In genomic region chr14:51943336-51943735, GRCm38 (mm10) we compare ENCODE assay signal across 29 mouse cellular contexts. TPM values are rescaled to one million over a fixed set of nuclear protein-coding genes. Genes with fewer than 3 reads are reported as not detected.
DNase-seq lines count a peak whose midpoint lies in the region; ATAC-seq and TF ChIP-seq lines count a peak whose summit lies in the region.
"Had no signal": no experiment of that assay in that cellular context is flagged by ENCODE, and none has a peak within 500 bp of the region (broad histone marks: within the 10 kb centered on the region; RNA-seq: fewer than 3 reads in every experiment).

No protein-coding gene starts in this region.

- WGBS in liver, adult 2 months, result 33% methylated on average over 6 of the region's 6 CpGs
- WGBS in liver, embryonic 12.5 days (ENCODE audit: insufficient replicate concordance), result 68% methylated on average over 6 of the region's 6 CpGs
- 52% methylated on average over 6 of the region's 6 CpGs for WGBS in cerebellum, adult 2 months
- 79% methylated on average over 6 of the region's 6 CpGs for WGBS in midbrain, postnatal 0 days

- no peak for TF ChIP-seq EP300 in CH12.LX (IDR thresholded peaks at IDR 0.05; ENCODE audit: low read length)

- no peak for ATAC-seq in liver, embryonic 12.5 days
- ATAC-seq in midbrain, postnatal 0 days (ENCODE audit: low FRiP score), result no peak
- ATAC-seq: activated CD4-positive, CD25-positive, alpha-beta regulatory T cell, adult 4 months; forebrain, embryonic 13.5 days; forebrain, embryonic 15.5 days; forebrain, postnatal 0 days had no signal

- H3K9ac ChIP-seq in liver, adult 2 months (ENCODE audit: low read depth, low read length), result peak overlapping the region; percentile 21; the same call in 1 of the 2 replicates
- no peak overlapping the region for H3K9ac ChIP-seq in liver, embryonic 12.5 days
- no peak overlapping the region for H3K9ac ChIP-seq in CH12.LX (ENCODE audit: insufficient read depth, low read depth)
- H3K9ac ChIP-seq in midbrain, postnatal 0 days (replicated peaks; ENCODE audit: low read length, poor library complexity, severe bottlenecking), result no peak overlapping the region
- H3K9ac ChIP-seq: embryonic facial prominence, embryonic 12.5 days; forebrain, embryonic 13.5 days; forebrain, embryonic 15.5 days; forebrain, postnatal 0 days had no signal

- peaks cover 3% of the 10 kb centered on the region; the same call in 1 of the 2 replicates for H3K36me3 ChIP-seq in liver, adult 2 months (ENCODE audit: control insufficient read depth, insufficient read depth, low read length)
- no peaks in the 10 kb centered on the region for H3K36me3 ChIP-seq in liver, embryonic 12.5 days
- H3K36me3 ChIP-seq in CH12.LX (replicated peaks in 1 of 2; ENCODE audit: control insufficient read depth in 1 of 2, insufficient read depth in 1 of 2, low read length in 1 of 2) (no peaks in the 10 kb centered on the region), E14TG2a.4 (ENCODE audit: insufficient read depth, low read length) (no peaks in the 10 kb centered on the region)
- no peaks in the 10 kb centered on the region for H3K36me3 ChIP-seq in midbrain, postnatal 0 days (ENCODE audit: insufficient read depth, low read length)
- H3K36me3 ChIP-seq: embryonic facial prominence, embryonic 10.5 days; embryonic facial prominence, embryonic 12.5 days; forebrain, embryonic 15.5 days had no signal

- TF ChIP-seq POLR2A in liver, adult 2 months (IDR thresholded peaks at IDR 0.05; ENCODE audit: extremely low read depth, insufficient read depth, low read length), result no peak
- no peak for TF ChIP-seq POLR2A in CH12.LX (IDR thresholded peaks at IDR 0.05; ENCODE audit: low read depth, low read length)
- TF ChIP-seq POLR2A in cerebellum, adult 2 months (IDR thresholded peaks at IDR 0.05; ENCODE audit: borderline replicate concordance, insufficient read depth, low read length), result no peak

- H3K27me3 ChIP-seq in liver, adult 2 months (ENCODE audit: control insufficient read depth, insufficient read depth, low read length), result no peaks in the 10 kb centered on the region
- no peaks in the 10 kb centered on the region for H3K27me3 ChIP-seq in liver, embryonic 12.5 days (replicated peaks)
- H3K27me3 ChIP-seq in CH12.LX (replicated peaks), result no peaks in the 10 kb centered on the region
- peaks cover 15% of the 10 kb centered on the region for H3K27me3 ChIP-seq in E14TG2a.4 (ENCODE audit: insufficient read depth, low read length)
- H3K27me3 ChIP-seq in cerebellum, adult 2 months (ENCODE audit: control insufficient read depth, insufficient read depth, low read length), result no peaks in the 10 kb centered on the region
- H3K27me3 ChIP-seq in midbrain, postnatal 0 days (ENCODE audit: insufficient read depth, low read length), result no peaks in the 10 kb centered on the region
- H3K27me3 ChIP-seq: embryonic facial prominence, embryonic 12.5 days; forebrain, embryonic 13.5 days; forebrain, embryonic 15.5 days had no signal

- peaks cover 19% of the 10 kb centered on the region for H3K4me1 ChIP-seq in liver, adult 2 months (ENCODE audit: control insufficient read depth, insufficient read depth, low read length)
- peaks cover 18% of the 10 kb centered on the region for H3K4me1 ChIP-seq in liver, embryonic 12.5 days
- H3K4me1 ChIP-seq in CH12.LX (ENCODE audit: control insufficient read depth in 1 of 2, insufficient read depth in 2 of 2), result peaks cover 2 to 8% of the 10 kb centered on the region in 2 experiments; a peak in 2 of 4 replicates
- peaks cover 42% of the 10 kb centered on the region for H3K4me1 ChIP-seq in E14TG2a.4 (replicated peaks; ENCODE audit: low read depth, low read length)
- H3K4me1 ChIP-seq in cerebellum, adult 2 months (ENCODE audit: control insufficient read depth, insufficient read depth, low read length), result no peaks in the 10 kb centered on the region
- no peaks in the 10 kb centered on the region for H3K4me1 ChIP-seq in midbrain, postnatal 0 days (ENCODE audit: insufficient read depth, low read length)
- H3K4me1 ChIP-seq: forebrain, embryonic 13.5 days; forebrain, embryonic 15.5 days had no signal

- H3K4me2 ChIP-seq in liver, embryonic 12.5 days, result no peak overlapping the region
- H3K4me2 ChIP-seq in CH12.LX (ENCODE audit: insufficient read depth, low read depth, poor library complexity, severe bottlenecking), result peak overlapping the region; percentile 23
- H3K4me2 ChIP-seq in midbrain, postnatal 0 days (ENCODE audit: low read depth, low read length, poor library complexity, severe bottlenecking), result no peak overlapping the region
- H3K4me2 ChIP-seq: embryonic facial prominence, embryonic 12.5 days; forebrain, embryonic 13.5 days; forebrain, embryonic 15.5 days had no signal

- 0 out of 2 replicates have a peak, but pooled peaks cover 1% of the 10 kb centered on the region for H3K9me3 ChIP-seq in liver, embryonic 12.5 days (replicated peaks)
- H3K9me3 ChIP-seq in CH12.LX (replicated peaks; ENCODE audit: low read length), result peaks cover 3% of the 10 kb centered on the region
- peaks cover 1% of the 10 kb centered on the region; the same call in 1 of the 2 replicates for H3K9me3 ChIP-seq in E14TG2a.4 (ENCODE audit: low read length)
- no peaks in the 10 kb centered on the region for H3K9me3 ChIP-seq in midbrain, postnatal 0 days (ENCODE audit: low read length)
- H3K9me3 ChIP-seq: embryonic facial prominence, embryonic 10.5 days; embryonic facial prominence, embryonic 12.5 days; forebrain, embryonic 13.5 days; forebrain, embryonic 15.5 days had no signal

- H3K79me2 ChIP-seq in liver, adult 2 months (ENCODE audit: control insufficient read depth, insufficient read depth, low read length), result no peaks in the 10 kb centered on the region
- H3K79me2 ChIP-seq in CH12.LX (replicated peaks; ENCODE audit: control insufficient read depth, extremely low read depth, insufficient read depth, poor library complexity, severe bottlenecking), result no peaks in the 10 kb centered on the region

- H3K27ac ChIP-seq in liver, adult 2 months (replicated peaks; ENCODE audit: insufficient read depth, low read depth, low read length), result peak overlapping the region; percentile 98
- H3K27ac ChIP-seq in liver, embryonic 12.5 days, result no peak overlapping the region
- no peak overlapping the region for H3K27ac ChIP-seq in CH12.LX (ENCODE audit: insufficient read depth, low read depth)
- H3K27ac ChIP-seq in cerebellum, adult 2 months (ENCODE audit: insufficient read depth, low read length), result no peak overlapping the region
- H3K27ac ChIP-seq in midbrain, postnatal 0 days (ENCODE audit: low read depth, low read length), result no peak overlapping the region
- H3K27ac ChIP-seq: embryonic facial prominence, embryonic 10.5 days; embryonic facial prominence, embryonic 12.5 days; forebrain, embryonic 13.5 days; forebrain, embryonic 15.5 days had no signal

- peak; percentile 71 for DNase-seq in liver, adult 2 months (ENCODE audit: extremely low read depth, low read depth, low spot score)
- no peak for DNase-seq in CH12.LX (ENCODE audit: extremely low read depth)
- DNase-seq in adipocyte (ENCODE audit: low spot score), result peak; percentile 63
- no peak for DNase-seq in cerebellum, adult 2 months
- no peak for DNase-seq in midbrain, postnatal 0 days (ENCODE audit: low spot score)
- DNase-seq: adrenal gland, adult 2 months; adrenal gland, postnatal 10 days; adrenal gland, postnatal 25 days; cerebellum, adult 11 months; cerebellum, adult 18-20 months; cerebellum, adult 9-10 months; cerebellum, postnatal 10 days; cerebellum, postnatal 25 days; forebrain, postnatal 0 days had no signal

- no peak for TF ChIP-seq RAD21 in CH12.LX (IDR thresholded peaks at IDR 0.05; ENCODE audit: low read depth, low read length)

- no peak overlapping the region for H3K4me3 ChIP-seq in liver, adult 2 months (ENCODE audit: insufficient read depth, low read depth, low read length)
- H3K4me3 ChIP-seq in liver, embryonic 12.5 days, result no peak overlapping the region
- H3K4me3 ChIP-seq in CH12.LX (replicated peaks in 1 of 3; ENCODE audit: low read depth in 2 of 3, low read length in 2 of 3, poor library complexity in 1 of 3) (no peak overlapping the region), E14TG2a.4 (replicated peaks; ENCODE audit: low read length) (peak overlapping the region; percentile 46)
- H3K4me3 ChIP-seq in cerebellum, adult 2 months (replicated peaks; ENCODE audit: insufficient read depth, low read depth, low read length), result no peak overlapping the region
- H3K4me3 ChIP-seq in midbrain, postnatal 0 days (ENCODE audit: low read depth, low read length), result no peak overlapping the region
- H3K4me3 ChIP-seq: embryonic facial prominence, embryonic 10.5 days; embryonic facial prominence, embryonic 12.5 days; forebrain, embryonic 13.5 days; forebrain, embryonic 15.5 days had no signal

- dilution Hi-C loops in CH12.LX (cut with MboI; ENCODE audit: extremely low pct_ligation_motif_present, extremely low pct_unique_long_range_greater_than_20kb, low sequenced_read_pairs), result no loop called here

- in situ Hi-C loops in CH12.LX (cut with MboI; ENCODE audit: low pct_ligation_motif_present, low pct_unique_long_range_greater_than_20kb, low sequenced_read_pairs), result no loop called here

- no peak for TF ChIP-seq CTCF in liver, adult 2 months (IDR thresholded peaks at IDR 0.05; ENCODE audit: low read depth, low read length)
- TF ChIP-seq CTCF in CH12.LX (conservative IDR thresholded peaks at IDR 0.05 in 1 of 2, IDR thresholded peaks at IDR 0.05 in 1 of 2; ENCODE audit: low read depth in 2 of 2, low read length in 2 of 2) (no peak), E14TG2a.4 (conservative IDR thresholded peaks at IDR 0.05; ENCODE audit: low read length) (no peak)
- no peak for TF ChIP-seq CTCF in cerebellum, adult 2 months (IDR thresholded peaks at IDR 0.05; ENCODE audit: borderline replicate concordance, insufficient read depth, low read depth, low read length)
- TF ChIP-seq CTCF in midbrain, postnatal 0 days (IDR thresholded peaks at IDR 0.05), result no peak

RNA-seq across cellular contexts. Expression of gene Rnase13, which starts 20.8 kb away (rescaled TPM):
- total RNA-seq in liver, adult 2 months (2014; rRNA removed), result not detected in 2 replicates
- 0.22 and 0.24 TPM in 2 replicates for polyA plus RNA-seq in liver, adult 2 months (2012; rRNA removed)
- polyA plus RNA-seq in liver, embryonic 12.5 days (2016; fragmentation: Nextera tagmentation; extraction: Ambion mirVana), result not detected in 2 replicates
- total RNA-seq in CH12.LX (2012; rRNA removed) (not detected in 2 replicates), CH12.LX (2014; rRNA removed) (not detected in 2 replicates)
- polyA plus RNA-seq in CH12.LX (2012; ENCODE audit: insufficient read length, low read depth), result not detected in 2 replicates
- polyA plus RNA-seq in cerebellum, adult 2 months (2012; rRNA removed), result 0.10 TPM in 1 of 2 replicates, not detected in the other
- not detected in 2 replicates for total RNA-seq in midbrain, postnatal 0 days (2014; rRNA removed)
- polyA plus RNA-seq in midbrain, postnatal 0 days (2015; fragmentation: Nextera tagmentation; extraction: Ambion mirVana), result 0.11 TPM in 1 of 2 replicates, not detected in the other
- total RNA-seq: adrenal gland, adult 2 months; adrenal gland, postnatal 10 days; adrenal gland, postnatal 25 days; adrenal gland, postnatal 4 days; ES-E14; forebrain, postnatal 0 days; MEL had no signal
- polyA plus RNA-seq: activated CD4-positive, CD25-positive, alpha-beta regulatory T cell, adult 4 months; adrenal gland, adult 2 months; brain, embryonic 14.5 days; C2C12; embryonic facial prominence, embryonic 10.5 days; embryonic facial prominence, embryonic 12.5 days; embryonic facial prominence, embryonic 14.5 days; forebrain, embryonic 11.5 days; forebrain, embryonic 13.5 days; forebrain, embryonic 15.5 days; forebrain, postnatal 0 days had no signal

RNA-seq across cellular contexts. Expression of gene Tppp2, which starts 25.1 kb away (rescaled TPM):
- not detected in 2 replicates for total RNA-seq in liver, adult 2 months (2014; rRNA removed)
- polyA plus RNA-seq in liver, adult 2 months (2012; rRNA removed), result not detected in 2 replicates
- polyA plus RNA-seq in liver, embryonic 12.5 days (2016; fragmentation: Nextera tagmentation; extraction: Ambion mirVana), result not detected in 2 replicates
- total RNA-seq in CH12.LX (2012; rRNA removed) (not detected in 2 replicates), CH12.LX (2014; rRNA removed) (not detected in 2 replicates)
- polyA plus RNA-seq in CH12.LX (2012; ENCODE audit: insufficient read length, low read depth), result not detected in 2 replicates
- not detected in 2 replicates for polyA plus RNA-seq in cerebellum, adult 2 months (2012; rRNA removed)
- total RNA-seq in midbrain, postnatal 0 days (2014; rRNA removed), result not detected in 2 replicates
- not detected in 2 replicates for polyA plus RNA-seq in midbrain, postnatal 0 days (2015; fragmentation: Nextera tagmentation; extraction: Ambion mirVana)
- total RNA-seq: adrenal gland, adult 2 months; adrenal gland, postnatal 10 days; adrenal gland, postnatal 25 days; adrenal gland, postnatal 4 days; ES-E14; forebrain, postnatal 0 days; MEL had no signal
- polyA plus RNA-seq: activated CD4-positive, CD25-positive, alpha-beta regulatory T cell, adult 4 months; adrenal gland, adult 2 months; brain, embryonic 14.5 days; C2C12; cortical plate, adult 2 months; embryonic facial prominence, embryonic 10.5 days; embryonic facial prominence, embryonic 12.5 days; embryonic facial prominence, embryonic 14.5 days; forebrain, embryonic 11.5 days; forebrain, embryonic 13.5 days; forebrain, embryonic 15.5 days; forebrain, postnatal 0 days had no signal

RNA-seq across cellular contexts. Expression of gene Ndrg2, which starts 29.4 kb away (rescaled TPM):
- 1,230 and 1,535 TPM in 2 replicates for total RNA-seq in liver, adult 2 months (2014; rRNA removed)
- polyA plus RNA-seq in liver, adult 2 months (2012; rRNA removed), result 1,907 and 2,831 TPM in 2 replicates
- polyA plus RNA-seq in liver, embryonic 12.5 days (2016; fragmentation: Nextera tagmentation; extraction: Ambion mirVana), result 17.0 and 17.3 TPM in 2 replicates
- total RNA-seq in CH12.LX (2012; rRNA removed) (0.59 and 1.1 TPM in 2 replicates), CH12.LX (2014; rRNA removed) (0.43 and 0.50 TPM in 2 replicates)
- polyA plus RNA-seq in CH12.LX (2012; ENCODE audit: insufficient read length, low read depth), result 0.74 and 1.0 TPM in 2 replicates
- 997 and 1,033 TPM in 2 replicates for polyA plus RNA-seq in cerebellum, adult 2 months (2012; rRNA removed)
- total RNA-seq in midbrain, postnatal 0 days (2014; rRNA removed), result 403 and 449 TPM in 2 replicates
- polyA plus RNA-seq in midbrain, postnatal 0 days (2015; fragmentation: Nextera tagmentation; extraction: Ambion mirVana), result 356 and 413 TPM in 2 replicates

RNA-seq across cellular contexts. Expression of gene Arhgef40, which starts 41.2 kb away (rescaled TPM):
- 6.1 and 9.5 TPM in 2 replicates for total RNA-seq in liver, adult 2 months (2014; rRNA removed)
- polyA plus RNA-seq in liver, adult 2 months (2012; rRNA removed), result 12.5 and 16.1 TPM in 2 replicates
- 34.8 and 40.1 TPM in 2 replicates for polyA plus RNA-seq in liver, embryonic 12.5 days (2016; fragmentation: Nextera tagmentation; extraction: Ambion mirVana)
- total RNA-seq in CH12.LX (2012; rRNA removed) (3.8 and 8.9 TPM in 2 replicates), CH12.LX (2014; rRNA removed) (0.62 and 0.85 TPM in 2 replicates)
- polyA plus RNA-seq in CH12.LX (2012; ENCODE audit: insufficient read length, low read depth), result 1.1 and 2.2 TPM in 2 replicates
- polyA plus RNA-seq in cerebellum, adult 2 months (2012; rRNA removed), result 44.1 and 48.0 TPM in 2 replicates
- 93.8 and 108 TPM in 2 replicates for total RNA-seq in midbrain, postnatal 0 days (2014; rRNA removed)
- 58.0 and 66.1 TPM in 2 replicates for polyA plus RNA-seq in midbrain, postnatal 0 days (2015; fragmentation: Nextera tagmentation; extraction: Ambion mirVana)
- polyA plus RNA-seq: activated CD4-positive, CD25-positive, alpha-beta regulatory T cell, adult 4 months had no signal

RNA-seq across cellular contexts. Expression of gene Slc39a2, which starts 50.6 kb away (rescaled TPM):
- 0.65 and 1.4 TPM in 2 replicates for total RNA-seq in liver, adult 2 months (2014; rRNA removed)
- 1.1 and 1.8 TPM in 2 replicates for polyA plus RNA-seq in liver, adult 2 months (2012; rRNA removed)
- polyA plus RNA-seq in liver, embryonic 12.5 days (2016; fragmentation: Nextera tagmentation; extraction: Ambion mirVana), result 0.06 and 0.11 TPM in 2 replicates
- total RNA-seq in CH12.LX (2012; rRNA removed) (0.42 TPM in 2 replicates), CH12.LX (2014; rRNA removed) (0.11 and 0.20 TPM in 2 replicates)
- polyA plus RNA-seq in CH12.LX (2012; ENCODE audit: insufficient read length, low read depth), result 0.44 and 0.49 TPM in 2 replicates
- polyA plus RNA-seq in cerebellum, adult 2 months (2012; rRNA removed), result 13.8 and 15.0 TPM in 2 replicates
- total RNA-seq in midbrain, postnatal 0 days (2014; rRNA removed), result 2.7 and 3.2 TPM in 2 replicates
- 0.70 and 0.84 TPM in 2 replicates for polyA plus RNA-seq in midbrain, postnatal 0 days (2015; fragmentation: Nextera tagmentation; extraction: Ambion mirVana)
- total RNA-seq: MEL had no signal

Comparison
In these comparisons a context has a peak if more than half of its experiments do, and no peak if none do; other contexts are left out.
1. RNA of gene Ndrg2, which starts 29.4 kb away (polyA plus RNA-seq): 1,907 to 2,831 TPM in liver, adult 2 months, 997 to 1,033 TPM in cerebellum, adult 2 months and 356 to 413 TPM in midbrain, postnatal 0 days; 17.0 to 17.3 TPM in liver, embryonic 12.5 days and 0.74 to 1.0 TPM in CH12.LX; every median in the first group is over 10 times any median in the second.
2. DNase-seq: peak in liver, adult 2 months (single experiment) and adipocyte (single experiment); none in CH12.LX (single experiment), cerebellum, adult 2 months (0 of 2) and midbrain, postnatal 0 days (single experiment).